Mouse (Mus musculus) heart, postnatal 0 days (tissue): Measurements from ENCODE around the gene Rgs8. TPM values are rescaled to one million over a fixed set of nuclear protein-coding genes. Genes with fewer than 3 reads are reported as not detected.

Source experiments
- ATAC-seq: fragments of 200-750 bp; cut with Nextera tagmentation; 2 replicates; pipeline ENCODE4 v1.8.0; 2017; ENCODE audit warnings: low read depth, moderate number of reproducible peaks, moderate library complexity; ENCODE audit not compliant: insufficient read depth
- DNase-seq: peaks from one replicate; pipeline ENCODE4 v3.0.0-alpha.2; 2016; ENCODE audit warnings: low spot score
- H3K27ac ChIP-seq: fragments of 300-500 bp; sonication (generic); 2 replicates; pipeline ENCODE4 v1.5.1; 2014; ENCODE audit warnings: low read depth, mild to moderate bottlenecking
- H3K27me3 ChIP-seq: fragments of 300-500 bp; sonication (generic); 2 replicates; pipeline ENCODE4 v1.6.1; 2014; ENCODE audit warnings: low read length, mixed read lengths; ENCODE audit not compliant: control insufficient read depth, insufficient read depth
- H3K36me3 ChIP-seq: fragments of 300-500 bp; sonication (generic); replicated peaks from 2 replicates; pipeline ENCODE4 v1.6.1; 2014; ENCODE audit warnings: low read length, mixed read lengths; ENCODE audit not compliant: control insufficient read depth, insufficient read depth
- H3K4me1 ChIP-seq: fragments of 300-500 bp; sonication (generic); 2 replicates; pipeline ENCODE4 v1.6.1; 2014; ENCODE audit warnings: antibody characterized with exemption; ENCODE audit not compliant: control insufficient read depth, insufficient read depth
- H3K4me2 ChIP-seq: fragments of 300-500 bp; sonication (generic); 2 replicates; pipeline ENCODE4 v1.6.1; 2014; ENCODE audit warnings: low read depth, mild to moderate bottlenecking, low read length, moderate library complexity
- H3K4me3 ChIP-seq: fragments of 300-500 bp; sonication (generic); 2 replicates; pipeline ENCODE4 v1.5.1; 2014; ENCODE audit warnings: low read depth, low read length
- H3K9ac ChIP-seq: fragments of 300-500 bp; sonication (generic); replicated peaks from 2 replicates; pipeline ENCODE4 v1.6.1; 2014; ENCODE audit warnings: low read depth, low read length, mixed read lengths
- H3K9me3 ChIP-seq: fragments of 300-500 bp; sonication (generic); replicated peaks from 2 replicates; pipeline ENCODE4 v1.6.1; 2016; ENCODE audit warnings: low read length; ENCODE audit not compliant: control insufficient read depth
- CTCF ChIP-seq: IDR thresholded peaks from 2 replicates; pipeline ENCODE4 v1.5.1; 2016; ENCODE audit warnings: antibody characterized with exemption, control low read depth, low read depth
- EP300 ChIP-seq: IDR thresholded peaks from 2 replicates; pipeline ENCODE4 v1.6.1; 2016; ENCODE audit warnings: antibody characterized with exemption, low read depth
- WGBS: fragments of 180-500 bp; shearing (Covaris S2); extraction: QIAGEN DNeasy Blood & Tissue Kit; methylation state at CpG from one replicate; pipeline ENCODE4 v1.1.7; 2014; 5-methylcytosine and 5-hydroxymethylcytosine counted together
- polyA plus RNA-seq: library from polyadenylated mRNA; unstranded; fragments of >200 nt; fragmentation: Nextera tagmentation; extraction: Ambion mirVana; gene quantifications from 2 replicates; pipeline ENCODE4 v1.2.1, GENCODE M21; 2015
- total RNA-seq: library from RNA; depleted of rRNA; stranded (reverse); fragments of >200 nt; gene quantifications from 2 replicates; pipeline ENCODE4 v1.2.3, GENCODE M21; 2014; ENCODE audit warnings: low replicate concordance

Gene Rgs8
- total and polyA plus RNA-seq, 2 experiments from 2014 or later: 0.03 TPM; not detected in 1

- H3K4me2 ChIP-seq: no peak overlapping the region
- DNase-seq (no peak), ATAC-seq (no peak)
- H3K9me3 ChIP-seq: no peaks in the 10 kb centered on the region
- H3K36me3 ChIP-seq: no peaks in the 10 kb centered on the region
- H3K4me3 ChIP-seq: no peak overlapping the region
- no peaks in the 10 kb centered on the region for H3K27me3 ChIP-seq
- no peaks in the 10 kb centered on the region for H3K4me1 ChIP-seq
- WGBS: 64% methylated on average over 7 of the region's 7 CpGs
- TF ChIP-seq EP300: no peak
- no peak for TF ChIP-seq CTCF
- no peak overlapping the region for H3K27ac ChIP-seq
- no peak overlapping the region for H3K9ac ChIP-seq
Measured at GRCm38 (mm10) chr1:153720935-153721334, 68.1 kb downstream of the Rgs8 start.

DNA sequence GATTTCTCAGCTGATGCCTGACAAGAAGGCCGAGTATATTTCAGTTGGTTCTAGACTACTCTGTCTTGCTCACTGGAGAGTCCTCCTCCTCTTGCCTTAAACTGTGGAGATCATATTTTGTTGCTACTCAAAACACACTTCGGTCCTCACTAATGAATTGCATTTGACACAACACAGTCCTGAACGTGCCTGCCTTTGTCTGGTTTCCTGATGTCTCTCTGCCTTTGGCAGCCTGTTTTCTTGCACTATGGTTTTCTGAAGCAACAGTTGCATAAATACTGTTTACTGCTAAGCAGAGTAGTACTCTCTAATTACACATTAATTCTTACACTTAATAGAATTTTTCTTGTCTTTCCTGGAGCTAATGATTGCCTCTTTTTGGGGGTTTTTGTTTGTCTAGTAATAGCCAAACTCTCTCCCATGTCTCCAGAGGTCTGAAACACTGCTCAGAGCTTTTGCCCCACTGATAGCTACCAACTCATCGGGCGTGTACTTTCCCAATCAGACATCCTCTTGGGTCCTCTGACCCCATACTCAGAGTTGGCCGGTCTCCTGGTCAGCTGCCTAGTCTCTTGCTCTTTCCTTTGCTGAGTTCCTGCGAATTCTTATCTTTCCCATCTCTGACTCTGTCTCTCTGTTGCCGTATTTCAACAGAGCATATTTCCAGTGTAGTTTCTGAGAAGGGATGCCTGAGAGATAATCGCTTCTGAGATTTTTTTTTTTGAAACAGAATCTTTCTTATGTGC lies 68.9 kb downstream of the Rgs8 start:
- H3K36me3 ChIP-seq: no peaks in the 10 kb centered on the region
- H3K9ac ChIP-seq: no peak overlapping the region
- no peaks in the 10 kb centered on the region for H3K9me3 ChIP-seq
- no peak overlapping the region for H3K4me2 ChIP-seq
- WGBS: 61% methylated on average over 9 of the region's 9 CpGs
- ATAC-seq (no peak), DNase-seq (no peak)
- H3K4me3 ChIP-seq: no peak overlapping the region
- no peaks in the 10 kb centered on the region for H3K27me3 ChIP-seq
- TF ChIP-seq CTCF (no peak), EP300 (no peak)
- no peak overlapping the region for H3K27ac ChIP-seq
- no peaks in the 10 kb centered on the region for H3K4me1 ChIP-seq

DNA sequence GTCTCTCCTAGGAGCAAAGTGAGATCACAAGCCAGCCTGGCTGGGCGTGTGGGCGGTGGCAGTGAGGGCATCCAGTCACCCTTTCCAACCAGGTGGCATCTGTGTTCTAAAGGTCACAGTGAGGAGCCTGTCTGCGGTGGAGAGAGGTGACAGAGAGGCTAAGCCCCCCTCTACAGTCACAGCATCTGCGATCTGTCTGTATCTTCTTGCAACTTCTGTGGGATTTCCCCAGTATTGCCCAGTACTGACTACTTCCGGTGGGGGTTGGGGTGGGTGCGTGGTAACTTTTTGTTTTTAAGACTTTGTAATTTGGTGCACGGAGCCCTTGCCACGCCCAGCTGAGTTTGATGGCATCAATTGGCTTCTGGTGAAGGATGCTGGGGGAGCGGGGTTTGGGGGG lies 70.6 kb downstream of the Rgs8 start:
- no peaks in the 10 kb centered on the region for H3K9me3 ChIP-seq
- ATAC-seq: no peak
- no peak for TF ChIP-seq EP300
- no peak for TF ChIP-seq CTCF
- DNase-seq: no peak
- no peak overlapping the region for H3K4me2 ChIP-seq
- H3K36me3 ChIP-seq: no peaks in the 10 kb centered on the region
- no peak overlapping the region for H3K4me3 ChIP-seq
- H3K9ac ChIP-seq: no peak overlapping the region
- no peaks in the 10 kb centered on the region for H3K27me3 ChIP-seq
- no peak overlapping the region for H3K27ac ChIP-seq
- no peaks in the 10 kb centered on the region for H3K4me1 ChIP-seq
- 68% methylated on average over 9 of the region's 9 CpGs for WGBS

DNA sequence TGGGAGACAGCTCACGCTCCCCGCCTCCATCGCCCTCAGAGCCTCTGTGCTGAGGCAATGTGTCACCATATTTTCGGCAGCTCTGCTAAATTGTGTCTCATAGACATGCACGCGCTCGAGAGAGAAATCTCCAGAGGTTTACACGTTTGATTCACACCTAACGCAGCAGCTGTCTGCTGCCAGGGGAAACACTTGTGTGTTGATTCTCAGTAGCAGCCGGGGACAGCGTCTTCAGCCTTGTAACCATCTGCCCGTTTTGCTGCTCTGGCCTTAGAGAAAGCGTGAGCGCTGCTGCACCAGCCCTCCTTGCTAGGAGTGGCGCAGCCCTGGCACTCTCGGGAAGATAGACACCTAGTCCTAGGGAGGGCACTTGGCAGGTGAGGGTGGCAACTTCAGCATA lies 73.8 kb downstream of the Rgs8 start:
- H3K9me3 ChIP-seq: no peaks in the 10 kb centered on the region
- no peaks in the 10 kb centered on the region for H3K36me3 ChIP-seq
- TF ChIP-seq EP300 (no peak), CTCF (no peak)
- DNase-seq (no peak), ATAC-seq (no peak)
- H3K9ac ChIP-seq: no peak overlapping the region
- H3K27me3 ChIP-seq: no peaks in the 10 kb centered on the region
- 84% methylated on average over 16 of the region's 16 CpGs for WGBS
- H3K4me1 ChIP-seq: peaks cover 18% of the 10 kb centered on the region; the same call in 1 of the 2 replicates
- no peak overlapping the region for H3K4me3 ChIP-seq
- no peak overlapping the region for H3K4me2 ChIP-seq
- H3K27ac ChIP-seq: no peak overlapping the region

DNA sequence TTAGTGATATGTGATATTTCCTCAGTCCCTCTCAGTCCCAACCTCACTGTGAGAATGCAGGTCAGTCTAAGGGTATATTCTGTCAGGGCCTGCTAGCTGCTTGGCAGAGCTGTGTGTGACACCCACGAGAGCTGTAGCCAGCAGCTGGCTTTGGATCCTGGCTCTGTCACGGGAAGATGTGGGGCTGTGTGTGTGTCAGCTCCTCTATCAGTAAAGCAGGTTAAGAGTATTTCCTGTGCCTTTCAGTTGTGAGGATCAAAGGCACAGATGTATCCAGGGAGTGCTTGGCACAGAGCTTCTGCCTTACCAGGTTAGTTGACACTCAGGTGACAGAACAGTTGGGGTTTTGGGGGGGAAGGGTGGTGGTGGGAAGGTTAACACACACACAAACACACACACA lies 77.0 kb downstream of the Rgs8 start:
- ATAC-seq (no peak), DNase-seq (no peak)
- H3K4me1 ChIP-seq: peaks cover 21% of the 10 kb centered on the region
- H3K36me3 ChIP-seq: no peaks in the 10 kb centered on the region
- H3K4me2 ChIP-seq: no peak overlapping the region
- H3K27ac ChIP-seq: no peak overlapping the region
- no peak for TF ChIP-seq CTCF
- no peak for TF ChIP-seq EP300
- H3K9ac ChIP-seq: no peak overlapping the region
- H3K27me3 ChIP-seq: no peaks in the 10 kb centered on the region
- WGBS: 16% methylated on average over 2 of the region's 2 CpGs
- H3K4me3 ChIP-seq: no peak overlapping the region
- H3K9me3 ChIP-seq: no peaks in the 10 kb centered on the region

- peak overlapping the region; percentile 57 for H3K27ac ChIP-seq
- H3K27me3 ChIP-seq: no peaks in the 10 kb centered on the region
- peaks cover 21% of the 10 kb centered on the region for H3K4me1 ChIP-seq
- H3K9ac ChIP-seq: no peak overlapping the region
- 10% methylated on average over 3 of the region's 3 CpGs for WGBS
- peak; percentile 77 for DNase-seq
- H3K9me3 ChIP-seq: no peaks in the 10 kb centered on the region
- no peaks in the 10 kb centered on the region for H3K36me3 ChIP-seq
- TF ChIP-seq CTCF (no peak), EP300 (0 out of 2 replicates have a peak, but pooled peaks have one; percentile 53)
- H3K4me2 ChIP-seq: no peak overlapping the region
- H3K4me3 ChIP-seq: no peak overlapping the region
- ATAC-seq: peak; percentile 84
Measured at GRCm38 (mm10) chr1:153730671-153731070, 77.8 kb downstream of the Rgs8 start.
